Mouse (Mus musculus): Measurements from ENCODE around the gene Egf. TPM values are rescaled to one million over a fixed set of nuclear protein-coding genes. Genes with fewer than 3 reads are reported as not detected.

The Egf gene
- polyA plus RNA-seq, 1 experiment from 2014 or later = 2.1 TPM

Small RNA genes within 50 kb of the gene (microRNA-seq; reads per million reads assigned to microRNA genes)
- gene Gm24515 = not detected

Other genes with a start within 250 kb of the Egf start
- gene Elovl6, start 223.0 kb downstream of the Egf start, polyA plus RNA-seq (2015; fragmentation: Nextera tagmentation; extraction: Ambion mirVana) = 46.6 and 47.6 TPM in 2 replicates
- not detected in 2 replicates for gene Lrit3, start 48.7 kb upstream of the Egf start, polyA plus RNA-seq (2015; fragmentation: Nextera tagmentation; extraction: Ambion mirVana)
- 0.21 TPM in 1 of 2 replicates, not detected in the other for gene Rrh, start 67.3 kb upstream of the Egf start, polyA plus RNA-seq (2015; fragmentation: Nextera tagmentation; extraction: Ambion mirVana)
- 92.9 and 95.5 TPM in 2 replicates for gene Gar1, start 76.1 kb upstream of the Egf start, polyA plus RNA-seq (2015; fragmentation: Nextera tagmentation; extraction: Ambion mirVana)
- gene Cfi, start 80.6 kb upstream of the Egf start, polyA plus RNA-seq (2015; fragmentation: Nextera tagmentation; extraction: Ambion mirVana) = 14.2 and 17.5 TPM in 2 replicates
- 41.5 and 43.8 TPM in 2 replicates for gene Pla2g12a, start 123.3 kb upstream of the Egf start, polyA plus RNA-seq (2015; fragmentation: Nextera tagmentation; extraction: Ambion mirVana)
- 79.2 and 79.3 TPM in 2 replicates for gene Casp6, start 146.1 kb upstream of the Egf start, polyA plus RNA-seq (2015; fragmentation: Nextera tagmentation; extraction: Ambion mirVana)
- gene Mcub, start 214.9 kb upstream of the Egf start, polyA plus RNA-seq (2015; fragmentation: Nextera tagmentation; extraction: Ambion mirVana) = 1.1 and 3.7 TPM in 2 replicates